Mouse (Mus musculus) liver, embryonic 15.5 days (tissue): ENCODE measurements at regions not wholly inside any gene's neighbourhood (a gene's known extent, or its start where the extent isn't known, plus 50 kb on each side); places are given as distances from the start of the nearest gene placed in this dataset.

Experiments used
- ATAC-seq: fragments of 200-750 bp; cut with Nextera tagmentation; 2 replicates; pipeline ENCODE4 v1.8.0; 2017; ENCODE audit warnings: moderate number of reproducible peaks, mild to moderate bottlenecking, moderate library complexity; ENCODE audit not compliant: insufficient read depth
- H3K27ac ChIP-seq: fragments of 300-500 bp; sonication (generic); replicated peaks from 2 replicates; pipeline ENCODE4 v1.5.1; 2015; ENCODE audit warnings: mild to moderate bottlenecking, inconsistent platforms
- H3K27me3 ChIP-seq: fragments of 300-500 bp; sonication (generic); 2 replicates; pipeline ENCODE4 v1.6.1; 2015; ENCODE audit warnings: mild to moderate bottlenecking, inconsistent platforms
- H3K36me3 ChIP-seq: fragments of 300-500 bp; sonication (generic); replicated peaks from 2 replicates; pipeline ENCODE4 v1.6.1; 2015; ENCODE audit warnings: moderate library complexity, mild to moderate bottlenecking, inconsistent platforms
- H3K4me1 ChIP-seq: fragments of 300-500 bp; sonication (generic); replicated peaks from 2 replicates; pipeline ENCODE4 v1.6.1; 2015; ENCODE audit warnings: inconsistent platforms
- H3K4me2 ChIP-seq: fragments of 300-500 bp; sonication (generic); 2 replicates; pipeline ENCODE4 v1.6.1; 2015; ENCODE audit warnings: moderate library complexity, mild to moderate bottlenecking, inconsistent platforms
- H3K4me3 ChIP-seq: fragments of 300-500 bp; sonication (generic); replicated peaks from 2 replicates; pipeline ENCODE4 v1.5.1; 2015; ENCODE audit warnings: mild to moderate bottlenecking, inconsistent platforms
- H3K9ac ChIP-seq: fragments of 300-500 bp; sonication (generic); 2 replicates; pipeline ENCODE4 v1.6.1; 2015; ENCODE audit warnings: moderate library complexity, mild to moderate bottlenecking, inconsistent platforms
- H3K9me3 ChIP-seq: fragments of 300-500 bp; sonication (generic); replicated peaks from 2 replicates; pipeline ENCODE4 v1.6.1; 2016; ENCODE audit warnings: inconsistent platforms
- WGBS: fragments of 180-500 bp; shearing (Covaris S2); methylation state at CpG from one replicate; pipeline ENCODE4 v1.1.7; 2015; ENCODE audit warnings: mixed read lengths; ENCODE audit not compliant: insufficient replicate concordance; 5-methylcytosine and 5-hydroxymethylcytosine counted together

- no peak overlapping the region for H3K4me3 ChIP-seq
- no peak overlapping the region for H3K4me2 ChIP-seq
- H3K9me3 ChIP-seq, result no peaks in the 10 kb centered on the region
- no peak for ATAC-seq
- no peak overlapping the region for H3K27ac ChIP-seq
- no peaks in the 10 kb centered on the region for H3K36me3 ChIP-seq
- WGBS, result 60% methylated on average over 2 of the region's 2 CpGs
- H3K9ac ChIP-seq, result no peak overlapping the region
- H3K4me1 ChIP-seq, result no peaks in the 10 kb centered on the region
- H3K27me3 ChIP-seq, result no peaks in the 10 kb centered on the region
Observed at GRCm38 (mm10) chr19:26412684-26413083, 192.2 kb upstream of the Smarca2 start.

DNA sequence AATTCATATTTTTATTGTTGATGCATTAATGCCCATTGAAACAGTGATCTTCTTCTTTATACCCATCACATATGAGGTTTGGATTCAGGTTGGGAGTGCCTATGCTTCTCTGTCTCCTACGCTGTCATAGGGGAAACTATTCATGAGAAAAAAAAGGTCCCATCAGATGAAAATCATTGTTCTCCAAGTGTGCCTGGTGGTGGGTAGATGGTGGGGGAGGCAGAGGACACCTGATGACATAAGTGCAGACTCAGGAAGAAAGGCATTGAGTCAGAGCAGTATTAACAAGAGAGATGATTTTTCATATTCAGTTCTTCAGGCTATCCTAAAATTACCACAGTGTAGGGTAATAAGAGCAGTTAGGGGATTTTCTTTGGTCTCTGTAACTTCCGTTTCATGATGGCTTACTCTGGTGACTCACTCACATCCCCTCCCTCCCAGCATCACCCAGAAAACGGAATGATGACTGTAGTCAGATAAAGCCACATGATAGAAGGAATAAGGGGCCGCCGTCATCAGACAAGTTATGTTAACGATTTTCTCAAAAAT lies 190.3 kb upstream of the Smarca2 start:
- no peaks in the 10 kb centered on the region for H3K36me3 ChIP-seq
- H3K9ac ChIP-seq, result no peak overlapping the region
- H3K4me1 ChIP-seq, result no peaks in the 10 kb centered on the region
- no peak for ATAC-seq
- no peaks in the 10 kb centered on the region for H3K27me3 ChIP-seq
- H3K27ac ChIP-seq, result no peak overlapping the region
- 55% methylated on average over 6 of the region's 6 CpGs for WGBS
- H3K4me2 ChIP-seq, result no peak overlapping the region
- no peak overlapping the region for H3K4me3 ChIP-seq
- H3K9me3 ChIP-seq, result no peaks in the 10 kb centered on the region

GRCm38 (mm10) chr19:26419781-26420180 lies 185.1 kb upstream of the Smarca2 start:
- no peak overlapping the region for H3K27ac ChIP-seq
- no peak for ATAC-seq
- no peak overlapping the region for H3K9ac ChIP-seq
- no peak overlapping the region for H3K4me2 ChIP-seq
- H3K27me3 ChIP-seq, result no peaks in the 10 kb centered on the region
- no peaks in the 10 kb centered on the region for H3K4me1 ChIP-seq
- WGBS, result 41% methylated on average over 2 of the region's 2 CpGs
- no peaks in the 10 kb centered on the region for H3K36me3 ChIP-seq
- H3K9me3 ChIP-seq, result no peaks in the 10 kb centered on the region
- no peak overlapping the region for H3K4me3 ChIP-seq

DNA sequence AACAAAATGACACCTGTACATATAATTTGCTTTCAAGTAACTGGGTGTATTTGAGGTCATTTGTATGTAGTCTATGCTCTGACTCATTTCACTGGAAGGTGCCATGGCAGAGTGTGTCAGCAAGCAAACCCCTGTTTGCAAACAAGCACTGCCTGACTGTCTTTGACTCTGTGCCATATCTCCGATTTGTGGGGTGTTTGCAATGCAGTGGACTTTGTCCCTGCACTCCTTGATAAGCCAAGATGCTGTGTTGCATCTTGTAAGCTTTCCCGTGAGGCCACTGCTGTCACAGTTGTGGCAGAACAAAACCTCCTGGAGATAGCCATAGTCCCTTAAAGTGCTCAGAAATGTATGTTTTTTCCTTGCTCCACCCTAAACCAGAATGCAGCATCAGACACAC lies 165.7 kb upstream of the Smarca2 start:
- ATAC-seq, result no peak
- Histone ChIP-seq H3K27ac (no peak overlapping the region), H3K4me3 (no peak overlapping the region), H3K9ac (no peak overlapping the region), H3K4me2 (no peak overlapping the region), H3K4me1 (no peaks in the 10 kb centered on the region), H3K9me3 (no peaks in the 10 kb centered on the region), H3K27me3 (no peaks in the 10 kb centered on the region), H3K36me3 (no peaks in the 10 kb centered on the region)
- WGBS, result 43% methylated on average over 2 of the region's 2 CpGs

- Histone ChIP-seq H3K27ac (no peak overlapping the region), H3K4me2 (no peak overlapping the region), H3K36me3 (no peaks in the 10 kb centered on the region), H3K9ac (no peak overlapping the region), H3K27me3 (no peaks in the 10 kb centered on the region), H3K4me3 (no peak overlapping the region), H3K4me1 (no peaks in the 10 kb centered on the region), H3K9me3 (no peaks in the 10 kb centered on the region)
- 60% methylated on average over 4 of the region's 4 CpGs for WGBS
- ATAC-seq, result no peak
Observed at GRCm38 (mm10) chr19:26445309-26445708, 159.5 kb upstream of the Smarca2 start.

- Histone ChIP-seq H3K36me3 (no peaks in the 10 kb centered on the region), H3K9ac (no peak overlapping the region), H3K9me3 (no peaks in the 10 kb centered on the region), H3K4me1 (no peaks in the 10 kb centered on the region), H3K27ac (no peak overlapping the region), H3K27me3 (no peaks in the 10 kb centered on the region), H3K4me3 (no peak overlapping the region), H3K4me2 (no peak overlapping the region)
- no peak for ATAC-seq
- WGBS, result 74% methylated on average over 7 of the region's 7 CpGs
Observed at GRCm38 (mm10) chr19:26447427-26448023, 157.3 kb upstream of the Smarca2 start.

DNA sequence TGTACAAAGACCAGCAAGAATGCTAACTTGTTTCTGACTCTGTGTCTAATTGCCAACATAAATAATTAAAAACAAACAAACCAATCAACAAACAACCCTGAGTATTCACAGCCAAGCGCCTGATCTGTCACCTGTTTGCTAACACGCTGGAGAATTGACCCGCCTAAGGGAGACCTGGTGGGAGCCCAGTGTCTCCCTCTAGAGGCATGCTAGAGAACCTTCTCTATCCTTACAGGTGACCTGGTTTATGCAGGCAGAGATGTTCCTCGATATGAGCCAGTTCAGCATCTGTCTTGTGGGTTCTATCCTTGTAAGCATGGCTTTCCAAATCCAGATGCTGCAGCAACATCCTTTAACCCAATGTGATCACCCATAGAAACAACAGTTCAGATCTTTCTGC lies 143.1 kb upstream of the Smarca2 start:
- Histone ChIP-seq H3K4me1 (no peaks in the 10 kb centered on the region), H3K9ac (no peak overlapping the region), H3K27ac (no peak overlapping the region), H3K36me3 (no peaks in the 10 kb centered on the region), H3K4me3 (no peak overlapping the region), H3K9me3 (no peaks in the 10 kb centered on the region), H3K4me2 (no peak overlapping the region), H3K27me3 (no peaks in the 10 kb centered on the region)
- WGBS, result 35% methylated on average over 4 of the region's 4 CpGs
- no peak for ATAC-seq

GRCm38 (mm10) chr19:26465228-26465627 lies 139.6 kb upstream of the Smarca2 start:
- Histone ChIP-seq H3K4me1 (no peaks in the 10 kb centered on the region), H3K4me3 (no peak overlapping the region), H3K27ac (no peak overlapping the region), H3K4me2 (no peak overlapping the region), H3K27me3 (no peaks in the 10 kb centered on the region), H3K9me3 (no peaks in the 10 kb centered on the region), H3K36me3 (no peaks in the 10 kb centered on the region), H3K9ac (no peak overlapping the region)
- ATAC-seq, result no peak
- 35% methylated on average over 2 of the region's 2 CpGs for WGBS

DNA sequence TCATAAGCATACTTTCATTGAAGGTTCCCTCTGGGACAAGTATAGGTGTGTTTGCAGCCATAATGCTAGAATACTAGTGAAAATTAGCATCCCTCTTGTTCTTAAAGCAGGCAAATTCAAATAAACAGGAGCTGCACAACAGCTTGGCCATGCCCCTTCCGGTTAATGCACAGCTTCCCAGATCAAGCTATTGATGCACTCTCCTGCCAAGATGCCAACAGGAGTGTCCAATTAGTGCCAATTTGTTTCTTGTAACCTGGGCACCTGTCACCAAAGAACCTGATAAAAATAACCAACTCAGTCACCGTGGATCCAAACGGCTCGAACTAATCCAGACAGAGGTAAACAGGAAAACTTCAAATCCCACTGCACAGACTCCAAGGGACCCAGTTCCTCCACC lies 138.6 kb upstream of the Smarca2 start:
- no peak overlapping the region for H3K9ac ChIP-seq
- no peak overlapping the region for H3K4me2 ChIP-seq
- H3K9me3 ChIP-seq, result no peaks in the 10 kb centered on the region
- H3K27ac ChIP-seq, result no peak overlapping the region
- no peak overlapping the region for H3K4me3 ChIP-seq
- WGBS, result 70% methylated on average over 4 of the region's 4 CpGs
- no peaks in the 10 kb centered on the region for H3K4me1 ChIP-seq
- ATAC-seq, result no peak
- H3K36me3 ChIP-seq, result no peaks in the 10 kb centered on the region
- H3K27me3 ChIP-seq, result no peaks in the 10 kb centered on the region

- no peaks in the 10 kb centered on the region for H3K4me1 ChIP-seq
- H3K27me3 ChIP-seq, result no peaks in the 10 kb centered on the region
- H3K4me2 ChIP-seq, result no peak overlapping the region
- no peak overlapping the region for H3K27ac ChIP-seq
- no peaks in the 10 kb centered on the region for H3K36me3 ChIP-seq
- H3K9me3 ChIP-seq, result no peaks in the 10 kb centered on the region
- 48% methylated on average over 5 of the region's 5 CpGs for WGBS
- no peak overlapping the region for H3K9ac ChIP-seq
- no peak for ATAC-seq
- no peak overlapping the region for H3K4me3 ChIP-seq
Observed at GRCm38 (mm10) chr19:26467179-26467651, 137.6 kb upstream of the Smarca2 start.

- WGBS, result 46% methylated on average over 1 of the region's 1 CpGs
Observed at GRCm38 (mm10) chr19:26472659-26473058, 132.2 kb upstream of the Smarca2 start.

GRCm38 (mm10) chr19:26473211-26473610 lies 131.6 kb upstream of the Smarca2 start:
- Histone ChIP-seq H3K4me3 (no peak overlapping the region), H3K9ac (no peak overlapping the region), H3K27me3 (no peaks in the 10 kb centered on the region), H3K36me3 (no peaks in the 10 kb centered on the region), H3K4me1 (no peaks in the 10 kb centered on the region), H3K4me2 (no peak overlapping the region), H3K9me3 (no peaks in the 10 kb centered on the region), H3K27ac (no peak overlapping the region)
- ATAC-seq, result no peak
- WGBS, result 69% methylated on average over 3 of the region's 3 CpGs

More at GRCm38 (mm10) chr19:26472659-26473058, 132.2 kb upstream of the Smarca2 start:
- no peak for ATAC-seq
- no peaks in the 10 kb centered on the region for H3K27me3 ChIP-seq
- H3K9me3 ChIP-seq, result no peaks in the 10 kb centered on the region
- H3K36me3 ChIP-seq, result no peaks in the 10 kb centered on the region
- no peak overlapping the region for H3K27ac ChIP-seq
- no peaks in the 10 kb centered on the region for H3K4me1 ChIP-seq
- no peak overlapping the region for H3K4me3 ChIP-seq
- H3K9ac ChIP-seq, result no peak overlapping the region
- no peak overlapping the region for H3K4me2 ChIP-seq
